ENCODE assay signal across 8 mouse cellular contexts in the genomic region with DNA sequence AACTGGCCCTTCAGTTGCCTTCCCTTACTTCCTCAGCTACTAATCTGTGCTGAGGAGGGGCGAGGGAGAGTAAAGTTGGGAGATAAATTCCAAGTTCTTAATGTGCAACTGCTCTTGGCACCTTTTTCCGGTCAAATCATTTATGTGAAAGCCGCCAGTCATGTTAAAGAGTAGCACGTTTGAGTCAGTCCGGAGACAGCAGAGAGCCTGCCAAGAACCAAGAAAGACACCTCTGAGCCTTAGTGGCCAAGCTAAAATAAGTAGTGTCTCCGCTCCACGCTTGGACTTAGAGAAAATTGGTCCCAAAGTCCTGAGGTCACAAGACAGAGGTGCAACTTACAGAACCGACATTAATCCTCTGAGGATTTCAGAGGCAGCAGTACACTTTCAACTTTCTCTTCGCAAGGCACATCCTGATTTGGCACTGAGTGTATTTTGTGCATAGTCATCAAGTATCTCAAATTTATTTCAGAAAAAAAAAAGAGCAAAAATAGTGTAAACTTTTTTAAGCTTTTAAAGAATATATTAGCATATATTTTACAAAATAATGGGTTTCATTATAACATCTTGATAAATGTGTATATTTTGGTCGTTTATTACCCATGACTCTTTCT. TPM values are rescaled to one million over a fixed set of nuclear protein-coding genes. Genes with fewer than 3 reads are reported as not detected.
DNase-seq lines count a peak whose midpoint lies in the region; ATAC-seq and TF ChIP-seq lines count a peak whose summit lies in the region.

No protein-coding gene starts in this region.

- no peak for ATAC-seq in embryonic facial prominence, embryonic 11.5 days (replicated peaks; ENCODE audit: insufficient number of reproducible peaks, low FRiP score, low TSS enrichment, low read depth)
- peak; percentile 2 for ATAC-seq in inflammation-experienced regulatory T-cells, adult 6 months
- ATAC-seq in midbrain, embryonic 13.5 days = no peak

- WGBS in embryonic facial prominence, embryonic 11.5 days = 16% methylated on average over 10 of the region's 10 CpGs
- WGBS in midbrain, embryonic 13.5 days = 15% methylated on average over 10 of the region's 10 CpGs

- no peak for TF ChIP-seq CTCF in layer of hippocampus, adult 2 months (conservative IDR thresholded peaks at IDR 0.05)

- no peaks in the 10 kb centered on the region for H3K36me3 ChIP-seq in embryonic facial prominence, embryonic 11.5 days (replicated peaks; ENCODE audit: control insufficient read depth, insufficient read depth, low read depth, low read length)
- no peaks in the 10 kb centered on the region for H3K36me3 ChIP-seq in midbrain, embryonic 13.5 days

- H3K27me3 ChIP-seq in embryonic facial prominence, embryonic 11.5 days (ENCODE audit: control insufficient read depth, insufficient read depth, low read length) = peaks cover 4% of the 10 kb centered on the region; the same call in 1 of the 2 replicates
- H3K27me3 ChIP-seq in midbrain, embryonic 13.5 days = peaks cover 17% of the 10 kb centered on the region

- H3K27ac ChIP-seq in layer of hippocampus, adult 2 months = peak overlapping the region; percentile 37; the same call in 1 of the 2 replicates
- H3K27ac ChIP-seq in embryonic facial prominence, embryonic 11.5 days (replicated peaks; ENCODE audit: low read depth, low read length) = no peak overlapping the region
- H3K27ac ChIP-seq in midbrain, embryonic 13.5 days = no peak overlapping the region

- H3K4me2 ChIP-seq in embryonic facial prominence, embryonic 11.5 days (ENCODE audit: low read depth, low read length) = peak overlapping the region; percentile 97
- H3K4me2 ChIP-seq in midbrain, embryonic 13.5 days (replicated peaks) = peak overlapping the region; percentile 97

- H3K9ac ChIP-seq in embryonic facial prominence, embryonic 11.5 days (replicated peaks; ENCODE audit: low read length) = peak overlapping the region; percentile 47
- peak overlapping the region; percentile 59; the same call in 1 of the 2 replicates for H3K9ac ChIP-seq in midbrain, embryonic 13.5 days (replicated peaks)

- DNase-seq in layer of hippocampus, adult 2 months (ENCODE audit: low spot score in 2 of 2) = no peak
- DNase-seq in layer of hippocampus, postnatal 10 days (ENCODE audit: low spot score in 2 of 2) = no peak
- no peak for DNase-seq in embryonic facial prominence, embryonic 11.5 days (ENCODE audit: low spot score)
- no peak for DNase-seq in layer of hippocampus, postnatal 25 days (ENCODE audit: extremely low spot score in 1 of 2, low spot score in 1 of 2)
- DNase-seq in urinary bladder, postnatal 25 days (ENCODE audit: low spot score) = no peak
- no peak for DNase-seq in spleen, adult 12 weeks (ENCODE audit: low spot score)

- no peaks in the 10 kb centered on the region for H3K9me3 ChIP-seq in embryonic facial prominence, embryonic 11.5 days (replicated peaks; ENCODE audit: control insufficient read depth, low read length)
- no peaks in the 10 kb centered on the region for H3K9me3 ChIP-seq in midbrain, embryonic 13.5 days

- no peaks in the 10 kb centered on the region for H3K4me1 ChIP-seq in embryonic facial prominence, embryonic 11.5 days (ENCODE audit: control insufficient read depth, insufficient read depth, low read length)
- peaks cover 14% of the 10 kb centered on the region for H3K4me1 ChIP-seq in midbrain, embryonic 13.5 days (replicated peaks)

- peak overlapping the region; percentile 98 for H3K4me3 ChIP-seq in layer of hippocampus, adult 2 months
- peak overlapping the region; percentile 67 for H3K4me3 ChIP-seq in embryonic facial prominence, embryonic 11.5 days (ENCODE audit: low read depth, low read length)
- peak overlapping the region; percentile 74 for H3K4me3 ChIP-seq in midbrain, embryonic 13.5 days (replicated peaks)

RNA-seq across cellular contexts. Expression of a gene that starts 0.8 kb away (rescaled TPM):
- 10 to 100 TPM; 71.0 to 74.7 TPM for total RNA-seq in layer of hippocampus, adult 2 months (2021)
- 10 to 100 TPM; 45.6 to 49.9 TPM for total RNA-seq in layer of hippocampus, postnatal 10 days (2021)
- 7.4 and 8.2 TPM in 2 replicates for polyA plus RNA-seq in embryonic facial prominence, embryonic 11.5 days (2014; fragmentation: Nextera tagmentation; extraction: Ambion mirVana)
- 10 to 100 TPM; 29.2 to 58.1 (median 53.5) TPM for polyA plus RNA-seq in inflammation-experienced regulatory T-cells, adult 6 months (2017; shearing (Covaris generic))
- 8.9 and 9.2 TPM in 2 replicates for polyA plus RNA-seq in midbrain, embryonic 13.5 days (2015; fragmentation: Nextera tagmentation; extraction: Ambion mirVana)
- 10 to 100 TPM; 57.2 to 72.9 TPM for total RNA-seq in layer of hippocampus, postnatal 25 days (2021)
